Comparison of ENCODE assay signal across 12 mouse cellular contexts in genomic region chr2:118336084-118336483, GRCm38 (mm10). TPM values are rescaled to one million over a fixed set of nuclear protein-coding genes. Genes with fewer than 3 reads are reported as not detected.
A peak's percentile ranks its signal among the peaks of the same experiment; 100 is the strongest.
DNase-seq lines count a peak whose midpoint lies in the region; ATAC-seq lines count a peak whose summit lies in the region.
"Had no signal": no experiment of that assay in that cellular context is flagged by ENCODE, and none has a peak within 500 bp of the region (broad histone marks: within the 10 kb centered on the region; RNA-seq: fewer than 3 reads in every experiment).

No protein-coding gene starts in this region.

- no peak for ATAC-seq in midbrain, embryonic 11.5 days (ENCODE audit: low FRiP score)
- ATAC-seq in midbrain, embryonic 16.5 days: no peak
- ATAC-seq in neutrophil, adult 5-6 weeks (ENCODE audit: extremely low read depth, insufficient number of reproducible peaks, low FRiP score, poor library complexity, severe bottlenecking): peak; percentile 73; the same call in 1 of the 2 replicates

- intact Hi-C loops in heart, postnatal 25 days (cut with DNase I): loop anchor here (1.0 kb wide), 1 partner anchor 73 kb away; no protein-coding TSS in a partner anchor
- intact Hi-C loops in left cerebral cortex, postnatal 10 days (cut with DNase I): loop anchor here (5.0 kb wide), 1 partner anchor 69 kb away; no protein-coding TSS in a partner anchor

- DNase-seq in heart, adult 11 months: peak; percentile 34
- DNase-seq in heart, postnatal 25 days (ENCODE audit: low spot score): no peak
- peak; percentile 84 for DNase-seq in midbrain, embryonic 11.5 days (ENCODE audit: low spot score, missing footprints)
- peak; percentile 35 for DNase-seq in brain, adult 2 months (ENCODE audit: low read depth, low spot score)
- no peak for DNase-seq in left cerebral cortex, postnatal 10 days (ENCODE audit: extremely low spot score in 1 of 2, low spot score in 2 of 2)
- DNase-seq in spleen, postnatal 10 days (ENCODE audit: low spot score in 2 of 2): no peak
- DNase-seq: right cerebral cortex, postnatal 14 days had no signal

- no peak overlapping the region for H3K9ac ChIP-seq in midbrain, embryonic 11.5 days (ENCODE audit: low read length)
- no peak overlapping the region for H3K9ac ChIP-seq in midbrain, embryonic 16.5 days (ENCODE audit: low read depth, low read length)
- H3K9ac ChIP-seq: embryonic facial prominence, embryonic 15.5 days; heart, embryonic 13.5 days had no signal

- H3K4me3 ChIP-seq in midbrain, embryonic 11.5 days (ENCODE audit: low read depth, low read length): no peak overlapping the region
- H3K4me3 ChIP-seq in midbrain, embryonic 16.5 days (ENCODE audit: low read depth, low read length): no peak overlapping the region
- H3K4me3 ChIP-seq: embryonic facial prominence, embryonic 15.5 days; heart, embryonic 13.5 days; megakaryocyte, embryonic 14.5 days had no signal

- no peaks in the 10 kb centered on the region for H3K27me3 ChIP-seq in midbrain, embryonic 11.5 days (ENCODE audit: control insufficient read depth, insufficient read depth, low read length)
- no peaks in the 10 kb centered on the region for H3K27me3 ChIP-seq in midbrain, embryonic 16.5 days (ENCODE audit: control insufficient read depth, insufficient read depth, low read depth, low read length)
- H3K27me3 ChIP-seq: embryonic facial prominence, embryonic 15.5 days; heart, embryonic 13.5 days had no signal

- H3K27ac ChIP-seq in midbrain, embryonic 11.5 days (ENCODE audit: low read depth, low read length): no peak overlapping the region
- no peak overlapping the region for H3K27ac ChIP-seq in midbrain, embryonic 16.5 days (ENCODE audit: low read length)
- H3K27ac ChIP-seq: embryonic facial prominence, embryonic 15.5 days; heart, embryonic 13.5 days had no signal

- no peak overlapping the region for H3K4me2 ChIP-seq in midbrain, embryonic 11.5 days
- H3K4me2 ChIP-seq in midbrain, embryonic 16.5 days (ENCODE audit: low read length): no peak overlapping the region
- H3K4me2 ChIP-seq: embryonic facial prominence, embryonic 15.5 days; heart, embryonic 13.5 days had no signal

- no peaks in the 10 kb centered on the region for H3K9me3 ChIP-seq in midbrain, embryonic 11.5 days (ENCODE audit: control insufficient read depth, low read length)
- no peaks in the 10 kb centered on the region for H3K9me3 ChIP-seq in midbrain, embryonic 16.5 days (replicated peaks; ENCODE audit: control insufficient read depth, low read length, poor library complexity, severe bottlenecking)
- H3K9me3 ChIP-seq: embryonic facial prominence, embryonic 15.5 days; heart, embryonic 13.5 days had no signal

- no peaks in the 10 kb centered on the region for H3K4me1 ChIP-seq in midbrain, embryonic 11.5 days (ENCODE audit: control insufficient read depth, insufficient read depth, low read length)
- H3K4me1 ChIP-seq in midbrain, embryonic 16.5 days (ENCODE audit: control insufficient read depth, insufficient read depth, low read length): no peaks in the 10 kb centered on the region
- H3K4me1 ChIP-seq: embryonic facial prominence, embryonic 15.5 days; heart, embryonic 13.5 days; megakaryocyte, embryonic 14.5 days had no signal

- 65% methylated on average over 2 of the region's 2 CpGs for WGBS in midbrain, embryonic 11.5 days
- 50% methylated on average over 2 of the region's 2 CpGs for WGBS in midbrain, embryonic 16.5 days

- H3K36me3 ChIP-seq in midbrain, embryonic 11.5 days (ENCODE audit: control insufficient read depth, insufficient read depth, low read length): no peaks in the 10 kb centered on the region
- H3K36me3 ChIP-seq in midbrain, embryonic 16.5 days (ENCODE audit: control insufficient read depth, insufficient read depth, low read length): no peaks in the 10 kb centered on the region
- H3K36me3 ChIP-seq: embryonic facial prominence, embryonic 15.5 days; heart, embryonic 13.5 days had no signal

RNA-seq across cellular contexts. Expression of gene Gpr176, which starts 37.1 kb away (rescaled TPM):
- under 1 TPM; 0.10 to 0.11 TPM for total RNA-seq in heart, postnatal 25 days (2021)
- 0.25 TPM in 2 replicates for polyA plus RNA-seq in midbrain, embryonic 11.5 days (2014; fragmentation: Nextera tagmentation; extraction: Ambion mirVana)
- polyA plus RNA-seq in midbrain, embryonic 16.5 days (2015; fragmentation: Nextera tagmentation; extraction: Ambion mirVana): 6.3 and 7.7 TPM in 2 replicates
- total RNA-seq in neutrophil, adult 5-6 weeks (2017): 0.12 TPM in 2 replicates
- 10 to 100 TPM; 11.8 to 12.5 TPM for total RNA-seq in left cerebral cortex, postnatal 10 days (2021)

RNA-seq across cellular contexts. Expression of gene Eif2ak4, which starts 52.3 kb away (rescaled TPM):
- total RNA-seq in heart, postnatal 25 days (2021): 1 to 10 TPM; 5.6 to 6.4 TPM
- 11.6 and 11.8 TPM in 2 replicates for polyA plus RNA-seq in midbrain, embryonic 11.5 days (2014; fragmentation: Nextera tagmentation; extraction: Ambion mirVana)
- 8.4 and 9.3 TPM in 2 replicates for polyA plus RNA-seq in midbrain, embryonic 16.5 days (2015; fragmentation: Nextera tagmentation; extraction: Ambion mirVana)
- total RNA-seq in neutrophil, adult 5-6 weeks (2017): 31.9 and 32.7 TPM in 2 replicates
- total RNA-seq in left cerebral cortex, postnatal 10 days (2021): 10 to 100 TPM; 20.1 to 20.8 TPM

Comparison
In these comparisons a context has a peak if more than half of its experiments do, and no peak if none do; other contexts are left out.
1. DNase-seq: peak in heart, adult 11 months (single experiment), midbrain, embryonic 11.5 days (single experiment) and brain, adult 2 months (single experiment); none in heart, postnatal 25 days (single experiment), left cerebral cortex, postnatal 10 days (0 of 2) and spleen, postnatal 10 days (0 of 2).
2. RNA of gene Gpr176, which starts 37.1 kb away (total RNA-seq): 11.8 to 12.5 TPM in left cerebral cortex, postnatal 10 days; 0.12 TPM in neutrophil, adult 5-6 weeks and 0.10 to 0.11 TPM in heart, postnatal 25 days; every median in the first group is over 10 times any median in the second.